Mouse (Mus musculus) stomach, postnatal 0 days (tissue): ENCODE data around the gene Fosb. TPM values are rescaled to one million over a fixed set of nuclear protein-coding genes. Genes with fewer than 3 reads are reported as not detected.

ENCODE experiments used
- ATAC-seq: fragments of 200-750 bp; cut with Nextera tagmentation; 2 replicates; pipeline ENCODE4 v1.8.0; 2017; ENCODE audit not compliant: low FRiP score, low TSS enrichment
- DNase-seq: peaks from one replicate; pipeline ENCODE4 v3.0.0-alpha.2; 2016; ENCODE audit warnings: low spot score
- H3K27ac ChIP-seq: fragments of 300-500 bp; sonication (generic); replicated peaks from 2 replicates; pipeline ENCODE4 v1.5.1; 2014; ENCODE audit warnings: mild to moderate bottlenecking, control low read depth
- H3K27me3 ChIP-seq: fragments of 300-500 bp; sonication (generic); 2 replicates; pipeline ENCODE4 v1.6.1; 2014; ENCODE audit warnings: low read length; ENCODE audit not compliant: control insufficient read depth, insufficient read depth
- H3K36me3 ChIP-seq: fragments of 300-500 bp; sonication (generic); 2 replicates; pipeline ENCODE4 v1.6.1; 2014; ENCODE audit warnings: low read length, mixed read lengths; ENCODE audit not compliant: control insufficient read depth, insufficient read depth
- H3K4me1 ChIP-seq: fragments of 300-500 bp; sonication (generic); replicated peaks from 2 replicates; pipeline ENCODE4 v1.6.1; 2014; ENCODE audit warnings: antibody characterized with exemption; ENCODE audit not compliant: control insufficient read depth, insufficient read depth
- H3K4me2 ChIP-seq: fragments of 300-500 bp; sonication (generic); replicated peaks from 2 replicates; pipeline ENCODE4 v1.6.1; 2014; ENCODE audit warnings: low read depth, mild to moderate bottlenecking, control low read depth, moderate library complexity
- H3K4me3 ChIP-seq: fragments of 300-500 bp; sonication (generic); 2 replicates; pipeline ENCODE4 v1.5.1; 2014; ENCODE audit warnings: low read depth, low read length, control low read depth
- H3K9ac ChIP-seq: fragments of 300-500 bp; sonication (generic); 2 replicates; pipeline ENCODE4 v1.6.1; 2014; ENCODE audit warnings: mild to moderate bottlenecking, low read length, control low read depth, mixed read lengths
- H3K9me3 ChIP-seq: fragments of 300-500 bp; sonication (generic); 2 replicates; pipeline ENCODE4 v1.6.1; 2016; ENCODE audit warnings: low read length; ENCODE audit not compliant: control insufficient read depth
- CTCF ChIP-seq: IDR thresholded peaks from 2 replicates; pipeline ENCODE4 v1.5.1; 2016; ENCODE audit warnings: antibody characterized with exemption, low read depth, mild to moderate bottlenecking, moderate library complexity
- EP300 ChIP-seq: optimal IDR thresholded peaks from 2 replicates; pipeline ENCODE3; 2016; ENCODE audit warnings: antibody characterized with exemption
- WGBS: fragments of 180-500 bp; shearing (Covaris S2); extraction: QIAGEN DNeasy Blood & Tissue Kit; methylation state at CpG from one replicate; pipeline ENCODE4 v1.1.7; 2014; 5-methylcytosine and 5-hydroxymethylcytosine counted together
- polyA plus RNA-seq: library from polyadenylated mRNA; unstranded; fragments of >200 nt; fragmentation: Nextera tagmentation; extraction: Ambion mirVana; gene quantifications from 2 replicates; pipeline ENCODE4 v1.2.1, GENCODE M21; 2015

Fosb gene
- polyA plus RNA-seq, 1 experiment from 2014 or later, result 0.21 TPM

DNA sequence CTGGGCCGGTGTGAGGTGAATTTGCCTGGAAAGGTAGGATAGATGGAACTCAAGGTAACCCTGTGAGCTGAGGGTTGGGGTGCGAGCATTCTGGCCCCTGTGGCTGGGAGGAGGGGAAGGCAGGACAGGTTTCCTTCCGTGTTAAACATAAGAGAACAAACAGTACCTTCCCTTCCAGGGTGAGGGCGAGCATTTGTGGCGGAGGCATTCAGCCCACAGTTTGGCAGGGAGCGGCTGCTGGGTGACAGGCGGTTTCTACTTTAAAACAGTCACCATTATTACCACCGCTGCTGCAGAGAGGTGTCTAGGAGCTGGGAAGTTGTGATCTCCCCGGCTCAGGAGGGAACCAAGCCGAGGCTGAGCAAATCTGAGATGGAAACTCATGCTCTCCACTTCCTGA is 27.3 kb upstream of the Fosb start:
- Histone ChIP-seq H3K27me3 (no peaks in the 10 kb centered on the region), H3K4me3 (no peak overlapping the region), H3K4me2 (no peak overlapping the region), H3K9me3 (no peaks in the 10 kb centered on the region), H3K36me3 (no peaks in the 10 kb centered on the region), H3K27ac (no peak overlapping the region), H3K4me1 (no peaks in the 10 kb centered on the region), H3K9ac (no peak overlapping the region)
- 46% methylated on average over 10 of the region's 10 CpGs for WGBS
- no peak for TF ChIP-seq CTCF
- TF ChIP-seq EP300, result no peak
- ATAC-seq (no peak), DNase-seq (peak; percentile 22)

DNA sequence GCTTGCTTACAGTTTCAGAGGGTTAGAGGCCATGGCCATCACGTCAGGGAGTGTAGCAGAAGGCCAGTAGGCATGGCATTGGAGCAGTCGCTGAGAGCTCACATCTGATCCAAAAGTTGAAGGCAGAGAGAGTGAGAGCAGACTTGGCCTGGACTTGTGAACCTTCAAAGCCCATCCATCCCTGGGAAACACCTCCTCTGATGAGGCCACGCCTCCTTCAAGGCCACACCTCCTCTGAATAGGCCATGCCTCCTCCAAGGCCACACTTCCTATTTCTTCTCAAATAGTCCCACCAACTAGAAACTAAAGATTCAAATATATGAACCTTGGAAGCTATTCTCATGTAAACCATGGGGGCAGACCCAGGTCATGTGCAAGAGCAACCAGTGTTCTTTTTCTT is 25.7 kb upstream of the Fosb start:
- no peak overlapping the region for H3K4me2 ChIP-seq
- no peak overlapping the region for H3K4me3 ChIP-seq
- H3K4me1 ChIP-seq, result no peaks in the 10 kb centered on the region
- H3K27ac ChIP-seq, result no peak overlapping the region
- H3K27me3 ChIP-seq, result no peaks in the 10 kb centered on the region
- 44% methylated on average over 3 of the region's 3 CpGs for WGBS
- H3K36me3 ChIP-seq, result no peaks in the 10 kb centered on the region
- no peak overlapping the region for H3K9ac ChIP-seq
- no peak for DNase-seq
- no peak for ATAC-seq
- no peaks in the 10 kb centered on the region for H3K9me3 ChIP-seq
- TF ChIP-seq EP300 (no peak), CTCF (no peak)

GRCm38 (mm10) chr7:19332709-19333352 is 23.0 kb upstream of the Fosb start:
- Histone ChIP-seq H3K27me3 (no peaks in the 10 kb centered on the region), H3K9me3 (no peaks in the 10 kb centered on the region), H3K9ac (peak overlapping the region; percentile 74), H3K27ac (peak overlapping the region; percentile 67), H3K4me2 (peak overlapping the region; percentile 77), H3K4me3 (peak overlapping the region; percentile 55), H3K4me1 (no peaks in the 10 kb centered on the region), H3K36me3 (no peaks in the 10 kb centered on the region)
- no peak for TF ChIP-seq EP300
- TF ChIP-seq CTCF, result no peak
- DNase-seq (peak; percentile 76), ATAC-seq (peak; percentile 62)
- WGBS, result under 1% methylated on average over 52 of the region's 52 CpGs

DNA sequence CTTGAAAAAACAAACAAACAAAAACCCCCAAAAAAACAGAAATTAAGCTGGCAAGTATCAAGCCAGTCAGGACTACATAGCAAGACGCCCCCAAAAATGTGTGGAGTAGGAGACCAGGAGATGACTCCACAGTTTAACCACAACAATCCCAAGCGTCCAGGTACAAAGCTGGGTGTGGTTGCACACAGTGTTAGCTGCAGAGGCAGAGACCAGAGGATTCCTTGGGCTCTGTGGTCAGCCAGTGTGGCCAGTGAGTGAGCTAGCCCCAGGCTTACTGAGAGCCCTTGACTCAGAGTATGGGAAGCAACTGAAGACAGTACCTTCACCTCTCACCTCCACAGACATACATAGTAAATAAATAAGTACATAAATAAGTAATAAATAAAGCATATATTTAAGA is 22.1 kb upstream of the Fosb start:
- Histone ChIP-seq H3K27ac (no peak overlapping the region), H3K4me2 (no peak overlapping the region), H3K4me1 (no peaks in the 10 kb centered on the region), H3K36me3 (no peaks in the 10 kb centered on the region), H3K4me3 (no peak overlapping the region), H3K9ac (no peak overlapping the region), H3K27me3 (no peaks in the 10 kb centered on the region), H3K9me3 (no peaks in the 10 kb centered on the region)
- 71% methylated on average over 2 of the region's 2 CpGs for WGBS
- DNase-seq (no peak), ATAC-seq (no peak)
- no peak for TF ChIP-seq EP300
- no peak for TF ChIP-seq CTCF

DNA sequence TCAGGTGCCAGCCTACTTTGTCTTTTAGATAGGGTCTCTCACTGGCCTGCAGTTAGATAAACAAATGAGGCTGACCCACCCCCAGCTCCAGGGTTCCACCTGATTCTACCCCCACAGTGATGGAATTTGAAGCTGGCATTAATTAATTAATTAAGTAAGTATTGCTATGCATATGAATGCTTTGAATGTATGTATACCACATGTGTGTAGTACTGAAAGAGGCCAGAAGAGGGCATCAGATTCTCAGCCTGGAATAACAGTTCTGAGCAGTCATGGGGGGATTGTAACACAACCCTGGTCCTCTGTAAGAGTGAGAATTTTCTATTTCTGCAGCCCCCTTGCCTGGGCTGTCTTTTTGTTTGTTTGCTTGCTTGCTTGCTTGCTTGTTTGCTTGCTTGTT is 18.6 kb upstream of the Fosb start:
- no peak for ATAC-seq
- no peak overlapping the region for H3K27ac ChIP-seq
- TF ChIP-seq EP300 (no peak), CTCF (peak; percentile 59)

GRCm38 (mm10) chr7:19327782-19328181 is 17.9 kb upstream of the Fosb start:
- no peak for TF ChIP-seq CTCF
- no peak for TF ChIP-seq EP300
- no peaks in the 10 kb centered on the region for H3K9me3 ChIP-seq
- H3K36me3 ChIP-seq, result no peaks in the 10 kb centered on the region
- no peak for ATAC-seq
- 72% methylated on average over 5 of the region's 5 CpGs for WGBS
- no peak overlapping the region for H3K4me3 ChIP-seq
- peaks cover 3% of the 10 kb centered on the region; the same call in 1 of the 2 replicates for H3K4me1 ChIP-seq
- DNase-seq, result no peak
- H3K27ac ChIP-seq, result peak overlapping the region; percentile 37; the same call in 1 of the 2 replicates
- H3K4me2 ChIP-seq, result peak overlapping the region; percentile 73; the same call in 1 of the 2 replicates
- H3K9ac ChIP-seq, result no peak overlapping the region
- H3K27me3 ChIP-seq, result no peaks in the 10 kb centered on the region

More for the DNA sequence above, 18.6 kb upstream of the Fosb start:
- H3K4me3 ChIP-seq, result no peak overlapping the region
- H3K9me3 ChIP-seq, result no peaks in the 10 kb centered on the region
- no peak overlapping the region for H3K4me2 ChIP-seq
- H3K4me1 ChIP-seq, result peaks cover 3% of the 10 kb centered on the region; the same call in 1 of the 2 replicates
- no peak for DNase-seq
- no peak overlapping the region for H3K9ac ChIP-seq
- H3K27me3 ChIP-seq, result no peaks in the 10 kb centered on the region
- no peaks in the 10 kb centered on the region for H3K36me3 ChIP-seq
